Mouse (Mus musculus) cerebellum, adult 2 months (tissue): ENCODE results near the gene Kctd2. TPM values are rescaled to one million over a fixed set of nuclear protein-coding genes. Genes with fewer than 3 reads are reported as not detected.

Experiments
- DNase-seq, 2 experiments: peaks; one replicate each; pipeline ENCODE4 v3.0.0; 2021
- H3K27ac ChIP-seq: fragments of 200-500 bp; 2 replicates; pipeline ENCODE4 v1.5.1; 2012; ENCODE audit warnings: low read length, control low read depth, inconsistent platforms; ENCODE audit not compliant: insufficient read depth
- H3K27me3 ChIP-seq: fragments of 200-500 bp; 2 replicates; pipeline ENCODE4 v1.6.1; 2012; ENCODE audit warnings: inconsistent platforms, mild to moderate bottlenecking, low read length, moderate library complexity; ENCODE audit not compliant: control insufficient read depth, insufficient read depth
- H3K4me1 ChIP-seq: fragments of 200-500 bp; 2 replicates; pipeline ENCODE4 v1.6.1; 2011; ENCODE audit warnings: low read length; ENCODE audit not compliant: control insufficient read depth, insufficient read depth
- H3K4me3 ChIP-seq: fragments of 200-500 bp; replicated peaks from 2 replicates; pipeline ENCODE3; 2011; ENCODE audit warnings: mild to moderate bottlenecking, low read depth, low read length, control low read depth; ENCODE audit not compliant: insufficient read depth
- CTCF ChIP-seq: fragments of 200-500 bp; IDR thresholded peaks from 2 replicates; pipeline ENCODE4 v1.5.1; 2011; ENCODE audit warnings: low read depth, mild to moderate bottlenecking, control low read depth, low read length, moderate library complexity, borderline replicate concordance; ENCODE audit not compliant: insufficient read depth
- POLR2A ChIP-seq: fragments of 200-500 bp; IDR thresholded peaks from 2 replicates; pipeline ENCODE4 v1.6.1; 2011; ENCODE audit warnings: low read length, control low read depth, borderline replicate concordance; ENCODE audit not compliant: insufficient read depth
- WGBS: fragments of 180-500 bp; shearing (Covaris S2); methylation state at CpG from one replicate; pipeline ENCODE4 v1.1.7; 2018; 5-methylcytosine and 5-hydroxymethylcytosine counted together
- polyA plus RNA-seq: library from polyadenylated mRNA; depleted of rRNA; stranded (reverse); fragments of >200 nt; gene quantifications from 2 replicates; pipeline ENCODE4 v1.2.3, GENCODE M21; 2012; rRNA removed

Gene Kctd2
- polyA plus RNA-seq, result 93.6 and 98.0 TPM in 2 replicates

DNA sequence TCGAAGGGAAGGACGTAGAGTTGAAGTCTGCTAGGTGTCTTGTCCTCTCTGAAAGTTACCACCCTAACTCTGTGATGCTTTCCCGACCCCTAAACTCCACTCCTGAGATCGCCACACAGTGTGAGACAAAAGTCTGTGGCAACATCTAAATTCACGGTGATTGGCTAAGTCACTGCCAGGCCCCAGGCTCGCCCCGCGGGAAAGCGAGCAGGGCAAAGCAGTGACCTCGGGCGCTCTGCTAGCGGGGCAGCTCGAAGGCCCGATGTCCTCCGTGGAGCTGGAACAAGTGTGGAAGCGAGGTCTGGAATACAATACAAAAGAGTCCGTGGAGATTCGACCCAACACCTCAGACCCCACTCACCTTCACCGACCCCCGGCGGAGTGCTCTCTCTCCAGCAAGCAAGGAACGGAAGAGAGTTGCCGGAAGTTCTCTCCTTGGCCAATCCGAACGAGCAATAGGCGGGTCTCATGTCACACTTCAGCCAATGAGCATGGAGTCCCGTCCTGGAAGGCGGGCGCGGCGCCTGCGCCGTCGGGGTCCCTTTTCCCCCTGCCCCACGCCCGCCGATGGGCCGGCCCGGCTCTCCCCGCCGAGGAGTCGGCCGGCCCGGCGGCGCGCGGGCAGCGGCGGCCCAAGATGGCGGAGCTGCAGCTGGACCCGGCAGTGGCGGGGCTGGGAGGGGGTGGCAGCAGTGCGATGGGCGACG is at the start of gene Kctd2, which contains the start of gene Atp5h:
TSS of gene Kctd2 (plus strand) at position 598 of the 707 bp plus-strand sequence.
TSS of gene Atp5h (minus strand) at position 432 of the 707 bp plus-strand sequence.
- DNase-seq, result peak; percentile 95 to 98
- H3K4me3 ChIP-seq, result peak within 1 kb of the TSS; percentile 91
- WGBS, result 1% methylated on average over 55 of the region's 56 CpGs
- H3K27ac ChIP-seq, result peak within 1 kb of the TSS; percentile 77
- H3K27me3 ChIP-seq, result no peaks in the 10 kb centered on the region
- TF ChIP-seq POLR2A (peak; percentile 90), CTCF (no peak)
- H3K4me1 ChIP-seq, result peaks cover 4% of the 10 kb centered on the region; the same call in 1 of the 2 replicates

DNA sequence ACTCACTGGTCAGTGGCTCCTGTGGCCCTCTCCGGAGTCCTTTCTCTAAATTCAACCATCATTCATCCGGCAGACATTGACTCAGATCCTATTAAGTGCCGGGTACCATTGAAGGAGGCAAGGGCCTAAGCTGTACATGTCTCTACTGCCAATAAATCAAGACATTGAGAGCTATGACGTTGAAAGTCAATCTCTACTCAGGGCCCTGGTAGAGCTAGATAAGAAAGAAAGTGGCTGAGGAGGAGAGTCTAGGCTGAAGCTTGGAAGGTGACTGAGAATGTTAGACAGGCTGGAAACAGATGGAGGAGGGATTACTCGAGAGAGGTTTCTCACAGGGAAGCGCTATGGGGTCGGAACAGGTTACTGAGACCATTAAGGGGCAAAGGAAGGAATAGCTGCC is 49.6 kb upstream of the Kctd2 start:
- WGBS, result 71% methylated on average over 7 of the region's 7 CpGs

DNA sequence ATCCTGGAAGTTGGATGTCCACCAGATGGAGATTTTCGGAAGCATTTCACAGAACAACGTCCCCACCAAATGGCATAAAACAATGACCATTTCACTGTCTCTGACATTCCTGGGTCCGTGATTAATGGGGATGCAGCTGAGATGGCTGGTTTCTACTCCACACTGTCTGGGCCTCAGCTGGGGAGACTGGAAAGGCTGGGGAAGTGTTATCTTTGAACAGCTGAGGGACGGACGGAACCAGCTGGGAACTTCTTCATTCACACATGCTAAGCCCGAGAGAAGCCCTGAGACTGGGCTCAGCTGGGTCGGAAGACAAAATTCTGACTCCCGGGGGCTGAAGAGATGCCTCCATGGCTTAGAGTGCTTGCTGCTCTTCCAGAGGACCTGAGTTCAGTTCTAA is 48.6 kb upstream of the Kctd2 start:
- DNase-seq, result no peak
- no peak overlapping the region for H3K4me3 ChIP-seq
- WGBS, result 79% methylated on average over 8 of the region's 8 CpGs
- H3K27me3 ChIP-seq, result no peaks in the 10 kb centered on the region
- TF ChIP-seq POLR2A, result no peak
- TF ChIP-seq CTCF, result no peak
- no peak overlapping the region for H3K27ac ChIP-seq
- H3K4me1 ChIP-seq, result peaks cover 6% of the 10 kb centered on the region; the same call in 1 of the 2 replicates

More for the DNA sequence above, 49.6 kb upstream of the Kctd2 start:
- no peak overlapping the region for H3K27ac ChIP-seq
- TF ChIP-seq POLR2A (no peak), CTCF (no peak)
- peaks cover 13% of the 10 kb centered on the region for H3K4me1 ChIP-seq
- no peak for DNase-seq
- H3K4me3 ChIP-seq, result no peak overlapping the region
- no peaks in the 10 kb centered on the region for H3K27me3 ChIP-seq

DNA sequence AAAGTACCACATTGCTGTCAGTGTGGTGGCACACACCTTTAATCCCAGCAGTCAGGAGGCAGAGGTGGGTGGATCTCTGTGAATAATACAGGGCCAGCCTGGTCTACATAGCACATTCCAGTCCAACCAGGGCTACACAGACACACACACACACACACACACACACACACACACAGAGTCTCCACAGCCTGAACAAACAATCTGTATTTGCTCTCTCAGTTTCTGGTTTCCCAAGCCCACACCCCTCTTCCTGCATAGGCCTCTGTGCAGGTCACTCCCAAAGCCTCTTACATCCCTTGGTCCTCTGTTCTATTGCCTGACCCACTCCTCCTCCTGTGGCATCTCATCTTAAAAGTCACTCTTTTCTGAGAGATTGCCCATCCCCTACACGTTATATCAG is 47.9 kb upstream of the Kctd2 start:
- Histone ChIP-seq H3K27me3 (no peaks in the 10 kb centered on the region), H3K4me3 (no peak overlapping the region), H3K4me1 (peaks cover 6% of the 10 kb centered on the region; the same call in 1 of the 2 replicates), H3K27ac (no peak overlapping the region)
- DNase-seq, result no peak
- TF ChIP-seq POLR2A (no peak), CTCF (no peak)
- 88% methylated on average over 1 of the region's 1 CpGs for WGBS

DNA sequence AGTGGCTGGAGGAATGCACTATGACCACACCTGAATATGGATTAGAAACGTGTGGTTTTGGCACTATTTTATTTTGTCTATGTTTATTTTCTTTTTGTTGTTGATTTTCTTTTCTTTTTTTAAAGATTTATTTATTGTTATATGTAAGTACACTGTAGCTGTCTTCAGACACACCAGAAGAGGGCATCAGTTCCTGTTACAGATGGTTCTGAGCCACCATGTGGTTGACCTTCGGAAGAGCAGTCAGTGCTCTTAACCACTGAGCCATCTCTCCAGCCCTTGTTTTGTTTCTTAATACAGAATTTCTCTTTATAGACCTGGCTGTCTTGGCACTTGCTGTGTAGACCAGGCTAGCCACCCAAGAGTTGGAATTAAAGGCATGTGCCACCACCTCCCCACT is 47.2 kb upstream of the Kctd2 start:
- TF ChIP-seq POLR2A (no peak), CTCF (no peak)
- DNase-seq, result no peak
- H3K27me3 ChIP-seq, result no peaks in the 10 kb centered on the region
- 57% methylated on average over 2 of the region's 2 CpGs for WGBS
- H3K27ac ChIP-seq, result no peak overlapping the region
- H3K4me3 ChIP-seq, result no peak overlapping the region
- H3K4me1 ChIP-seq, result peaks cover 6% of the 10 kb centered on the region; the same call in 1 of the 2 replicates

DNA sequence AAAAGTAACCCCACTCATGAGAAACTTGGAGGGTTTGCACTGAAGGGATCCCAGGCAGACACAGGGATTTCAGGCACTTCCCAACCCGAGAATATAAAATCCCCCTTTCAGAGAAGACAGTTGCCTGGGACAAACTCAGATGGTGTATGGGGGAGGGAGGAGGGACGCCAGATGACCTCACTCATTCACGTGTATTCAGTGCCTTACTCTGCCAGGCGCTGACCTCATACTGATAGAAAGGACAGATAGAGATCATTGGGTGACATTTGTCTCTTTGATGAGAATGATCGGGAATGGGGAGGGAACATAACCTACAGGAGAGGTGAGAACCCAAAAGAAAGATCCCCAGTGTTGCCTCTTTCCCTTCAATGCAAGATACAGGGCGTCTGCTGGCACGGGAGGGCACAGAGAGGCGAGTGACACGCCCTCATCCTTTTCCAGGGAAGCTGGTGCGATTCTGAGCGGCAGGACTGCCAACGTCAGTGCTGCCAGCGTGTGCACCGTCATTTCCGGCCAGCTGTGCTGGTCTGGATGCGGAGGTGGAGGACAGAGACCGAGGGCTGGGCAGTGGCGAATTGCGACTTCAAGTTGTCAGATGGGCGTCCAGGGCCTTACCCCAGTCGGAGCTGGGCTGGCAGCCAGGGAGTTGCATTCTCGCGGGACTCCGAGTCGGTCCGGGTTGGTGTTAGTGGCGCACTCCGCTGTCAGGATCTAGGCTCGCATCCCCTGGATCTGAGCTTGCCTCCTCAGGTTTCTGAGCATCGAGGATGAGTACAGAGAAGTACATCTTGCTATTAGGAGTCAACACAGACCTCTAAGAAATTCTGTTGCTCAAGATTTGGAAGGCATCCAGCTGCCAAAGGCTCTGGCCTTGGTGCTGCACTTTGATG is 45.9 kb upstream of the Kctd2 start:
- 2% methylated on average over 30 of the region's 30 CpGs for WGBS
- TF ChIP-seq POLR2A, result peak; percentile 60; the same call in 1 of the 2 replicates
- no peak for TF ChIP-seq CTCF

DNA sequence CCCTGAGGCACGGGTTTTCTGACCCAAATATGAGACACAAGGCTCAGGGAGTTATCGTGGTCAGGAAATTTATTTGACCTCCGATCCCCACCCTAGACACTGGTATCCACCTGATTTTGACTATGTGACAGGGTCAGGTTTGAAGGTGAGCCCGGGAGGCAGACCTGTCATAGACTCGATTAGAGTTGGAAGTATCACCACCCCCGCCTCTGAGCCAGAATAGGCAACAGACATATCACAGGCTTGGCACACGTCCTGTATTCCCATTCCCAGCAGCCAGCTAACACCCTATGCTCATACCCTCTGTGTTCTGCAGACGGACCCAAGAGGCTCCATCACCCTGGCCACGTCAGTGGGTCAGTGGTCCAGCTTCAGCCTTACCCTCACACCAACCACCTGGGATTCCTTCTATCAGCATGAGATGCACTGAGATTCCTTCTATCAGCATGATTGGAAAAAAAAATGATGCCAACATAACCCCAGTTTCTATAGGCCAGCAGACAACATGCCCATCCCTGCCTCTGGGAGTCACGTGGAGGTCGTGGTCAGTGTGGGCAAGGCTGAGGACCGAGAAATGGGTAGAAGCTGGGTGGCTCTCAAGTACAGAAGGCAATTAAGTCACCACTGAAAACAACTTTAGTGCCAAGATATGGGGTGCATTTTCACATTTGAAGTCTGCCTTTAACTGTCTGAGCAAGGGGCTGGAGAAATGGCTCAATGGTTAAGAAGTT is 45.1 kb upstream of the Kctd2 start:
- 53% methylated on average over 12 of the region's 12 CpGs for WGBS
- H3K27ac ChIP-seq, result peak overlapping the region; percentile 35; the same call in 1 of the 2 replicates
- DNase-seq, result no peak
- peak overlapping the region; percentile 50 for H3K4me3 ChIP-seq
- peaks cover 6% of the 10 kb centered on the region; the same call in 1 of the 2 replicates for H3K4me1 ChIP-seq
- no peak for TF ChIP-seq POLR2A
- TF ChIP-seq CTCF, result no peak
- no peaks in the 10 kb centered on the region for H3K27me3 ChIP-seq

More for the DNA sequence above, 45.9 kb upstream of the Kctd2 start:
- DNase-seq, result peak; percentile 78 to 83
- Histone ChIP-seq H3K27me3 (no peaks in the 10 kb centered on the region), H3K4me3 (peak overlapping the region; percentile 50), H3K4me1 (peaks cover 6% of the 10 kb centered on the region; the same call in 1 of the 2 replicates), H3K27ac (peak overlapping the region; percentile 35)
